Mouse (Mus musculus): ENCODE measurements around the gene Hist1h4m.

DNA sequence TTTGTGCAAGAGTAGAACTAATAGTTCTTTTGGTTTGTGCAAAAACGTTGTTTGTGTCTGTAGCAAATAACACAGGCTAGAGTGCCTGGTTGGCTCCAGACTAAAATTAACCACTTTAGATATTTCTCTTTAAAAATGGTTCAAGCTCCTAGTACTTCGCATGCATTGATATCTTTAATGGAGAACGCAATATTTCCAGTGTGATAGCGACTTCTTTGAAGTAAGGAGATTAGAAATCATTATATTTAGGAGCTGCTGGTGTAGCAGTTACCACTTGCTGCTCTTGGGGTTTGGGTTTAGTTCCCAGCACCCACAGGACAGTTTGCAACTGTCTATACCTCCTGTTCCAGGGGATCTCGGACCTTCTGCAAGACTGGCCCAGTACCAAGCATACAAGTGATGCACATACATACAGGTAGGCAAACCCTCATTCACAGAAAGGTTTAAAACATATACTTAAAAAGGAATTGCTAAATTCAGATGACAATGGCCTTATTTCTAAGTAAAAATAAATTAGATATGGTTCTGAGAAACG, 30.5 kb upstream of the Hist1h4m start:
- no peak for TF ChIP-seq POLR2A (IDR thresholded peaks at IDR 0.05; ENCODE audit: low read depth, low read length)
- no peak for TF ChIP-seq CTCF (IDR thresholded peaks at IDR 0.05; ENCODE audit: borderline replicate concordance, insufficient read depth, low read length)

Measured in embryonic fibroblast, embryonic 13.5 days (primary cell).